12 mouse cellular contexts compared by ENCODE assay signal in genomic region chr16:29680548-29681175, GRCm38 (mm10).
"Had no signal": no experiment of that assay in that cellular context is flagged by ENCODE, and none has a peak within 500 bp of the region (broad histone marks: within the 10 kb centered on the region; RNA-seq: fewer than 3 reads in every experiment).

No protein-coding gene starts in this region.

- DNase-seq: kidney, adult 2 months; kidney, postnatal 36 days; layer of hippocampus, adult 9-11 months; layer of hippocampus, postnatal 36 days; lung, adult 18-20 months; right cerebral cortex, adult 18-20 months; right cerebral cortex, postnatal 25 days; thymus, postnatal 36 days had no signal

- H3K36me3 ChIP-seq: limb, embryonic 13.5 days; midbrain, embryonic 15.5 days had no signal

- H3K27ac ChIP-seq: kidney, postnatal 0 days; limb, embryonic 13.5 days; liver, embryonic 14.5 days; midbrain, embryonic 15.5 days had no signal

- H3K9ac ChIP-seq: limb, embryonic 13.5 days; liver, embryonic 14.5 days; midbrain, embryonic 15.5 days had no signal

- H3K4me2 ChIP-seq: limb, embryonic 13.5 days; midbrain, embryonic 15.5 days had no signal

- H3K9me3 ChIP-seq: limb, embryonic 13.5 days had no signal

- H3K27me3 ChIP-seq: limb, embryonic 13.5 days had no signal

- ATAC-seq: midbrain, embryonic 15.5 days had no signal

- H3K4me3 ChIP-seq: limb, embryonic 13.5 days; midbrain, embryonic 15.5 days had no signal
